ENCODE assay signal across 1 mouse cellular context in the genomic region with DNA sequence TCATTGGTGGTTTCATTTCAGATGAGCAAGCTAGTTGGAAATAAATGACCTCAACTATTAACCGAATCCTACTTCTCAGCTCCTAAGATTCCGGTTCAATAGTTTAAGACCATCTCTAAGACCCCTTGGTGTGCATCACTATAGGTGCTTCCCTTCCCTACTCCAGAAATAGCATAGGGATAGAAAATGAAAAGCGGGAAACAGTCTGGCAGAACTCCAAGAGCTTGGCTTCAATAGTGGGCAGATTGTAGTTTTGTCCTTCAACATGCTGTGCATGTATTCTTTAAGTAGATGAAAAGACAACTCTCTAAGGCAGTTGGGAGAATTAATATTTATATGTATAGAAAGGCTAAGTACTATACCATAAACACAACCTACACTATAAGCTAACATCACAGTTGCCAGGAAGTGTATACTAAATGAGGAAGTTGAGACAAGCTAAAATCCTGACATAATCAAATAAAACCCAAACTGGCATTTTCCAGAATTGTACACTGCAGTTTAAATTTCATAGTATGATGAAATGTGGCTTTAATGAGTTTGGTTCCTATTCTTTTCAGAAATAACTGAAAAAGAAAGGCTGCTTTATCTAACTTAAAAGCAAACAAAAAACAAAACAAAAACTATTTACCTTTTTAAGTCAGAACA.
TF ChIP-seq lines count a peak whose summit lies in the region.

No protein-coding gene starts in this region.

TF ChIP-seq in MEL, 35 proteins besides CTCF, POLR2A, EP300 and RAD21 (continued from another document):
- peak; percentile 59; the same call in 1 of the 2 replicates for TF ChIP-seq ETS1 (IDR thresholded peaks at IDR 0.05; ENCODE audit: low read depth, low read length)
- TF ChIP-seq MEF2A (IDR thresholded peaks at IDR 0.05; ENCODE audit: extremely low read depth, insufficient replicate concordance, low read depth, low read length, poor library complexity, severe bottlenecking): no peak
- no peak for TF ChIP-seq CHD2 (IDR thresholded peaks at IDR 0.05; ENCODE audit: low read length)
- TF ChIP-seq KAT2A (conservative IDR thresholded peaks at IDR 0.05; ENCODE audit: low read depth, low read length): no peak
- no peak for TF ChIP-seq JUND (IDR thresholded peaks at IDR 0.05; ENCODE audit: low read depth, low read length)
- TF ChIP-seq SIN3A (IDR thresholded peaks at IDR 0.05; ENCODE audit: low read length): peak; percentile 29; the same call in 1 of the 2 replicates
- TF ChIP-seq ZMIZ1 (IDR thresholded peaks at IDR 0.05; ENCODE audit: low read depth, low read length): no peak
